Comparison of ENCODE assay signal across 23 mouse cellular contexts in genomic region chr11:45466350-45466749, GRCm38 (mm10).
DNase-seq lines count a peak whose midpoint lies in the region; ATAC-seq lines count a peak whose summit lies in the region.
"Had no signal": no experiment of that assay in that cellular context is flagged by ENCODE, and none has a peak within 500 bp of the region (broad histone marks: within the 10 kb centered on the region; RNA-seq: fewer than 3 reads in every experiment).

No protein-coding gene starts in this region.

- H3K27ac ChIP-seq in hindbrain, embryonic 13.5 days: peak overlapping the region; percentile 75
- no peak overlapping the region for H3K27ac ChIP-seq in hindbrain, embryonic 11.5 days (ENCODE audit: low read depth, low read length)
- H3K27ac ChIP-seq in midbrain, embryonic 14.5 days (replicated peaks; ENCODE audit: low read depth, low read length): peak overlapping the region; percentile 47; the same call in 1 of the 2 replicates
- H3K27ac ChIP-seq in midbrain, embryonic 11.5 days (ENCODE audit: low read depth, low read length): no peak overlapping the region
- no peak overlapping the region for H3K27ac ChIP-seq in limb, embryonic 10.5 days
- no peak overlapping the region for H3K27ac ChIP-seq in kidney, embryonic 15.5 days
- H3K27ac ChIP-seq: forebrain, embryonic 12.5 days; kidney, postnatal 0 days; liver, embryonic 12.5 days had no signal

- ATAC-seq in hindbrain, embryonic 13.5 days (ENCODE audit: low FRiP score): 0 out of 2 replicates have a peak, but pooled peaks have one; percentile 24
- ATAC-seq in hindbrain, embryonic 11.5 days (ENCODE audit: low FRiP score): no peak
- ATAC-seq in midbrain, embryonic 14.5 days (ENCODE audit: low FRiP score, low TSS enrichment): no peak
- no peak for ATAC-seq in midbrain, embryonic 11.5 days (ENCODE audit: low FRiP score)
- no peak for ATAC-seq in kidney, embryonic 15.5 days (replicated peaks; ENCODE audit: low FRiP score)
- ATAC-seq: inflammation-experienced regulatory T-cells, adult 6 months; liver, embryonic 12.5 days; liver, postnatal 0 days had no signal

- H3K4me1 ChIP-seq in hindbrain, embryonic 13.5 days (replicated peaks): peaks cover 20% of the 10 kb centered on the region
- no peaks in the 10 kb centered on the region for H3K4me1 ChIP-seq in hindbrain, embryonic 11.5 days (replicated peaks; ENCODE audit: control insufficient read depth, insufficient read depth, low read length)
- H3K4me1 ChIP-seq in midbrain, embryonic 14.5 days (ENCODE audit: control insufficient read depth, insufficient read depth, low read length): no peaks in the 10 kb centered on the region
- H3K4me1 ChIP-seq in midbrain, embryonic 11.5 days (ENCODE audit: control insufficient read depth, insufficient read depth, low read length): no peaks in the 10 kb centered on the region
- peaks cover 15% of the 10 kb centered on the region for H3K4me1 ChIP-seq in limb, embryonic 10.5 days
- H3K4me1 ChIP-seq in kidney, embryonic 15.5 days: no peaks in the 10 kb centered on the region
- H3K4me1 ChIP-seq: forebrain, embryonic 12.5 days; liver, embryonic 12.5 days had no signal

- 38% methylated on average over 3 of the region's 3 CpGs for WGBS in hindbrain, embryonic 13.5 days
- WGBS in hindbrain, embryonic 11.5 days: 69% methylated on average over 3 of the region's 3 CpGs
- WGBS in midbrain, embryonic 14.5 days: 33% methylated on average over 3 of the region's 3 CpGs
- WGBS in midbrain, embryonic 11.5 days: 79% methylated on average over 3 of the region's 3 CpGs
- WGBS in limb, embryonic 10.5 days: 90% methylated on average over 3 of the region's 3 CpGs
- WGBS in kidney, embryonic 15.5 days: 60% methylated on average over 3 of the region's 3 CpGs

- peak; percentile 47 to 50 for DNase-seq in cerebellum, postnatal 10 days
- no peak for DNase-seq in cerebellum, adult 11 months
- DNase-seq in hindbrain, embryonic 11.5 days (ENCODE audit: low spot score): no peak
- peak; percentile 56 for DNase-seq in midbrain, embryonic 14.5 days
- DNase-seq in midbrain, embryonic 11.5 days (ENCODE audit: low spot score, missing footprints): no peak
- DNase-seq in limb, embryonic 10.5 days (ENCODE audit: low spot score): peak; percentile 9
- DNase-seq: cerebellum, adult 18-20 months; cerebellum, postnatal 14 days; gastrocnemius, postnatal 25 days; heart, adult 18-20 months; heart, postnatal 4 days; kidney, adult 11 months; kidney, postnatal 4 days; liver, postnatal 0 days; lung, postnatal 36 days had no signal

- H3K36me3 ChIP-seq in hindbrain, embryonic 13.5 days: no peaks in the 10 kb centered on the region
- no peaks in the 10 kb centered on the region for H3K36me3 ChIP-seq in hindbrain, embryonic 11.5 days (ENCODE audit: control insufficient read depth, insufficient read depth, low read length)
- H3K36me3 ChIP-seq in midbrain, embryonic 14.5 days (ENCODE audit: control insufficient read depth, insufficient read depth, low read length): no peaks in the 10 kb centered on the region
- H3K36me3 ChIP-seq in midbrain, embryonic 11.5 days (ENCODE audit: control insufficient read depth, insufficient read depth, low read length): no peaks in the 10 kb centered on the region
- H3K36me3 ChIP-seq in limb, embryonic 10.5 days: no peaks in the 10 kb centered on the region
- H3K36me3 ChIP-seq in kidney, embryonic 15.5 days: no peaks in the 10 kb centered on the region
- H3K36me3 ChIP-seq: forebrain, embryonic 12.5 days; liver, embryonic 12.5 days had no signal

- no peak overlapping the region for H3K9ac ChIP-seq in hindbrain, embryonic 13.5 days
- H3K9ac ChIP-seq in hindbrain, embryonic 11.5 days (ENCODE audit: low read depth, low read length): no peak overlapping the region
- H3K9ac ChIP-seq in midbrain, embryonic 14.5 days (replicated peaks; ENCODE audit: low read length): no peak overlapping the region
- no peak overlapping the region for H3K9ac ChIP-seq in midbrain, embryonic 11.5 days (ENCODE audit: low read length)
- no peak overlapping the region for H3K9ac ChIP-seq in kidney, embryonic 15.5 days
- H3K9ac ChIP-seq: forebrain, embryonic 12.5 days; liver, embryonic 12.5 days; liver, postnatal 0 days had no signal

- no peaks in the 10 kb centered on the region for H3K27me3 ChIP-seq in hindbrain, embryonic 13.5 days
- no peaks in the 10 kb centered on the region for H3K27me3 ChIP-seq in hindbrain, embryonic 11.5 days (ENCODE audit: control insufficient read depth, insufficient read depth, low read length)
- H3K27me3 ChIP-seq in midbrain, embryonic 14.5 days (ENCODE audit: control insufficient read depth, insufficient read depth, low read length): no peaks in the 10 kb centered on the region
- no peaks in the 10 kb centered on the region for H3K27me3 ChIP-seq in midbrain, embryonic 11.5 days (ENCODE audit: control insufficient read depth, insufficient read depth, low read length)
- H3K27me3 ChIP-seq in limb, embryonic 10.5 days (ENCODE audit: low read depth, poor library complexity, severe bottlenecking): no peaks in the 10 kb centered on the region
- no peaks in the 10 kb centered on the region for H3K27me3 ChIP-seq in kidney, embryonic 15.5 days
- H3K27me3 ChIP-seq: forebrain, embryonic 12.5 days; liver, embryonic 12.5 days had no signal

- no peaks in the 10 kb centered on the region for H3K9me3 ChIP-seq in hindbrain, embryonic 13.5 days
- no peaks in the 10 kb centered on the region for H3K9me3 ChIP-seq in hindbrain, embryonic 11.5 days (ENCODE audit: control insufficient read depth, low read length)
- no peaks in the 10 kb centered on the region for H3K9me3 ChIP-seq in midbrain, embryonic 14.5 days (ENCODE audit: control insufficient read depth, low read length)
- H3K9me3 ChIP-seq in midbrain, embryonic 11.5 days (ENCODE audit: control insufficient read depth, low read length): no peaks in the 10 kb centered on the region
- H3K9me3 ChIP-seq in limb, embryonic 10.5 days (replicated peaks): no peaks in the 10 kb centered on the region
- no peaks in the 10 kb centered on the region for H3K9me3 ChIP-seq in kidney, embryonic 15.5 days (replicated peaks)
- H3K9me3 ChIP-seq: forebrain, embryonic 12.5 days; liver, embryonic 12.5 days had no signal

- no peak overlapping the region for H3K4me3 ChIP-seq in hindbrain, embryonic 13.5 days
- H3K4me3 ChIP-seq in hindbrain, embryonic 11.5 days (ENCODE audit: low read depth, low read length): no peak overlapping the region
- no peak overlapping the region for H3K4me3 ChIP-seq in midbrain, embryonic 14.5 days (replicated peaks; ENCODE audit: low read depth, low read length)
- H3K4me3 ChIP-seq in midbrain, embryonic 11.5 days (ENCODE audit: low read depth, low read length): no peak overlapping the region
- no peak overlapping the region for H3K4me3 ChIP-seq in limb, embryonic 10.5 days
- H3K4me3 ChIP-seq in kidney, embryonic 15.5 days (replicated peaks): no peak overlapping the region
- H3K4me3 ChIP-seq: erythroblast, embryonic 14.5 days; forebrain, embryonic 12.5 days; liver, embryonic 12.5 days had no signal

- no peak overlapping the region for H3K4me2 ChIP-seq in hindbrain, embryonic 13.5 days
- no peak overlapping the region for H3K4me2 ChIP-seq in hindbrain, embryonic 11.5 days (replicated peaks; ENCODE audit: low read depth, low read length)
- no peak overlapping the region for H3K4me2 ChIP-seq in midbrain, embryonic 14.5 days (ENCODE audit: low read length)
- H3K4me2 ChIP-seq in midbrain, embryonic 11.5 days: no peak overlapping the region
- no peak overlapping the region for H3K4me2 ChIP-seq in kidney, embryonic 15.5 days
- H3K4me2 ChIP-seq: forebrain, embryonic 12.5 days; heart, embryonic 11.5 days; liver, embryonic 12.5 days had no signal

Comparison
In these comparisons a context has a peak if more than half of its experiments do, and no peak if none do; other contexts are left out.
1. DNase-seq: peak in cerebellum, postnatal 10 days (2 of 2), midbrain, embryonic 14.5 days (single experiment) and limb, embryonic 10.5 days (single experiment); none in cerebellum, adult 11 months (single experiment), hindbrain, embryonic 11.5 days (single experiment) and midbrain, embryonic 11.5 days (single experiment).
2. H3K27ac ChIP-seq: peak in hindbrain, embryonic 13.5 days (single experiment) and midbrain, embryonic 14.5 days (single experiment); none in hindbrain, embryonic 11.5 days (single experiment), midbrain, embryonic 11.5 days (single experiment), limb, embryonic 10.5 days (single experiment) and kidney, embryonic 15.5 days (single experiment).